Mouse (Mus musculus): ENCODE measurements at regions not wholly inside any gene's neighbourhood (a gene's known extent, or its start where the extent isn't known, plus 50 kb on each side); places are given as distances from the start of the nearest gene placed in this dataset.
"Not testable (repeated sequence)": the region's sequence is repeated elsewhere in the genome, so short reads cannot be mapped to it uniquely, and the experiment has no call there.

DNA sequence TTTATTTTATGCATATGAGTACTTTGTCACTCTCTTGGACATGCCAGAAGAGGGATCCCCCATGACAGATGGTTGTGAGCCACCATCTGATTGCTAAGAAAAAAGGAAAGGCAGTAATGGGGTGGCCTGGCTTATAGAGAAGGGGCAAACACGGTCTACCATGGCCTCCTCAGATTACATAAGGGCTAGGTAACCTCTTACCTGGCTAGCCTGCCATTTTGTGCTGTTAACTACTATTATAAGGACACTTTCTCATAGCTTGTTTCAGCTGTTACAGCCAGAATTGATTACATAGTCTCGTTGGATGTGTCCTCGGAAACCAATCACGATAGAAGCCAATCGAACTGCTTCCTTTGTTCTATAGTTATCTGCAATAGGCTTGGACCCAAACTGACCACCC lies 60.9 kb upstream of the Gm14496 start:
- Histone ChIP-seq H3K9me3 (ENCODE audit: control insufficient read depth, low read length) (no peaks in the 10 kb centered on the region), H3K4me1 (replicated peaks; ENCODE audit: control insufficient read depth, insufficient read depth, low read length) (no peaks in the 10 kb centered on the region), H3K9ac (no peak overlapping the region), H3K27ac (no peak overlapping the region), H3K27me3 (ENCODE audit: control insufficient read depth, insufficient read depth, low read length) (no peaks in the 10 kb centered on the region), H3K4me3 (replicated peaks; ENCODE audit: low read length) (no peak overlapping the region), H3K4me2 (replicated peaks) (no peak overlapping the region), H3K36me3 (replicated peaks; ENCODE audit: control insufficient read depth, insufficient read depth) (no peaks in the 10 kb centered on the region)
- peak; percentile 62; the same call in 1 of the 2 replicates for ATAC-seq (ENCODE audit: low FRiP score)
- no peak for DNase-seq (ENCODE audit: low spot score)
- 90% methylated on average over 5 of the region's 5 CpGs for WGBS

DNA sequence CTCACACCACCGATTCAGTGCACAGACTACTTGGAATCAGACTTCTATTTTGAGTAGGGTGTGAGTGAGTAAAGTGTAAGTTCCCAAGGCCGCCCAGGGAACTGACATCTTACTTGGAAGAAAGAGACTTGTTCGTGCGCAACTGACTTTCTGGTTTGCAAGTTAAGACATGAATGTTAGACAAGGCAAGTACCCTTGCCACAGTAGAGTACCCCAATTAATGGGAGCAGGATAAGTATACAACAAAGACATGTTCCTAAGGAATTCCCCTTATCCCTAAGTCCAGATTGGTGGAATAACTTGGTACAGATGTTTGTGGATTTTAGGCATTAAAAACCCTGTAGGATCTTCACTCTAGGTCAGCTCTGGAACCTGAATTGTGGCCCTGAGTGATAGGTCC lies 60.4 kb upstream of the Gm14496 start:
- H3K4me3 ChIP-seq (replicated peaks; ENCODE audit: low read length); H3K9ac ChIP-seq; H3K27me3 ChIP-seq (ENCODE audit: control insufficient read depth, insufficient read depth, low read length); H3K4me1 ChIP-seq (replicated peaks; ENCODE audit: control insufficient read depth, insufficient read depth, low read length); ATAC-seq (ENCODE audit: low FRiP score); H3K36me3 ChIP-seq (replicated peaks; ENCODE audit: control insufficient read depth, insufficient read depth); H3K4me2 ChIP-seq (replicated peaks); H3K9me3 ChIP-seq (ENCODE audit: control insufficient read depth, low read length); DNase-seq (ENCODE audit: low spot score); H3K27ac ChIP-seq: not testable (repeated sequence)
- WGBS = 93% methylated on average over 4 of the region's 4 CpGs

GRCm38 (mm10) chr2:181931077-181931815 lies 59.7 kb upstream of the Gm14496 start:
- H3K9ac ChIP-seq; H3K27me3 ChIP-seq (ENCODE audit: control insufficient read depth, insufficient read depth, low read length); H3K36me3 ChIP-seq (replicated peaks; ENCODE audit: control insufficient read depth, insufficient read depth); H3K4me1 ChIP-seq (replicated peaks; ENCODE audit: control insufficient read depth, insufficient read depth, low read length); H3K27ac ChIP-seq; H3K4me3 ChIP-seq (replicated peaks; ENCODE audit: low read length); H3K4me2 ChIP-seq (replicated peaks); H3K9me3 ChIP-seq (ENCODE audit: control insufficient read depth, low read length): not testable (repeated sequence)
- peak; percentile 78 for ATAC-seq (ENCODE audit: low FRiP score)
- DNase-seq (ENCODE audit: low spot score) = peak; percentile 44
- WGBS = 78% methylated on average over 3 of the region's 3 CpGs

- no peaks in the 10 kb centered on the region for H3K9me3 ChIP-seq (ENCODE audit: control insufficient read depth, low read length)
- no peak overlapping the region for H3K4me2 ChIP-seq (replicated peaks)
- no peaks in the 10 kb centered on the region for H3K4me1 ChIP-seq (replicated peaks; ENCODE audit: control insufficient read depth, insufficient read depth, low read length)
- ATAC-seq (ENCODE audit: low FRiP score) (no peak), DNase-seq (ENCODE audit: low spot score) (peak; percentile 25)
- H3K27me3 ChIP-seq (ENCODE audit: control insufficient read depth, insufficient read depth, low read length) = no peaks in the 10 kb centered on the region
- H3K36me3 ChIP-seq (replicated peaks; ENCODE audit: control insufficient read depth, insufficient read depth) = no peaks in the 10 kb centered on the region
- 75% methylated on average over 2 of the region's 2 CpGs for WGBS
- no peak overlapping the region for H3K4me3 ChIP-seq (replicated peaks; ENCODE audit: low read length)
- no peak overlapping the region for H3K27ac ChIP-seq
- H3K9ac ChIP-seq = no peak overlapping the region
These were observed 58.9 kb upstream of the Gm14496 start for GRCm38 (mm10) chr2:181931918-181932605.

Measured in hindbrain, embryonic 14.5 days (tissue).